Mouse (Mus musculus) T-cell, adult 2 months (primary cell): ENCODE measurements around the gene Fasn.
"Not testable (repeated sequence)": the region's sequence is repeated elsewhere in the genome, so short reads cannot be mapped to it uniquely, and the experiment has no call there.

ENCODE experiments used
- DNase-seq: peaks from one replicate; pipeline ENCODE4 v3.0.0; 2022; ENCODE audit warnings: low spot score

The Fasn gene

DNA sequence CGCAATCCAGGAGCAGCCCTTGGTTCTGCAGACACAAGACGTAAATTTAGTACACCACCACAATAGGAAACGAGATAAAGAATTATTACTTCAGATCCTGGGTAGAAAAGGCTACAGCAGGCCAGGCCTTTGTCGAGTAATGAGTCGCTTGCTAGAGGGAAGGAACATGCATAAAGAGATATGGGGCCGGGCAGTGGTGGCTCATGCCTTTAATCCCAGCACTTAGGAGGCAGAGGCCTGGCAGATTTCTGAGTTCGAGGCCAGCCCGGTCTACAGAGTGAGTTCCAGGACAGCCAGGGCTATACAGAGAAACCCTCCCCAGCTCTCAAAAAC lies 27.8 kb downstream of the Fasn start:
- DNase-seq, result no peak

DNA sequence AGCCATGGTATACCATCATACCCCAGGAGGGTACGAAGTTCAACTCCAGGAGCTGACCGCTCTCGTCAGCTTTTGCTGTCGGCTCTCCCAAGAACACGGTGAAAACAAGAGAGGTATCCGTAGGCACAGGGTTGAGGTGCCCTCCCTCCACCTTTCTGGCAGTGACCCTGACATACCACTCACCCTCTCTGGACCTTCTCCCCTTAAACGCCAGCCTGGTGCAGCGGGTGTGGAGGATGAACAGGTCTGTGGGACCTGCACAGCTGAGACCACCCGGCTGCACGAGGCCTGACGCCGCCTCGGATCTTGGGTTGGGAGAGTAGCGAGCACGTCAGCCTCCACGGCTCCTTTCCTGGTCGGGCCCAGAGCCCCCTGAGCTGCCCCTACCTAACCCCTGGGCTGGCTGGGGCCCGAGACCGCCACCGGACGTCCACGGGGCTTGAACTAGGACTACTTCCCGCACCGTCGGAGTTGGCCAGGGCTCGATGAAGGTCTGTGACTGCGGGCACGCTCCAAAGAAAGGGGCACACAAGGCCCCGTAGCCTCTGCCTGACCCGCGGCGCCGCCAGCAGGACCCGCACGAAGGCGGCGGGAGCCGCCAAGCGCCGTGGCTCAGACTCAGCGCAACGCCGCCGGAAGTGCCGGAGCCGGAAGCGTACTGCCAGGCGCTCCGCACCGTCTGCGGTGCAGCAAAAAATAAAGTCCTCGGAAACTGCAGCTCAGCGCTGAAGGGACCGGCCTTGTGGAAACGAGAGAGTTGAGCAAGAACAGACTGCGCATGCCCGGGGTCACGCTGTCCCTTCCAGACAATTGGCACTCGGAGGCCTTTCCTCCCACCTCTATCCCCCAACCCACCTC lies 28.4 kb downstream of the Fasn start, which contains the start of gene Dus1l:
Gene Dus1l (minus strand): TSS at position 648 of the 858 bp plus-strand sequence.
- peak; percentile 94 for DNase-seq

DNA sequence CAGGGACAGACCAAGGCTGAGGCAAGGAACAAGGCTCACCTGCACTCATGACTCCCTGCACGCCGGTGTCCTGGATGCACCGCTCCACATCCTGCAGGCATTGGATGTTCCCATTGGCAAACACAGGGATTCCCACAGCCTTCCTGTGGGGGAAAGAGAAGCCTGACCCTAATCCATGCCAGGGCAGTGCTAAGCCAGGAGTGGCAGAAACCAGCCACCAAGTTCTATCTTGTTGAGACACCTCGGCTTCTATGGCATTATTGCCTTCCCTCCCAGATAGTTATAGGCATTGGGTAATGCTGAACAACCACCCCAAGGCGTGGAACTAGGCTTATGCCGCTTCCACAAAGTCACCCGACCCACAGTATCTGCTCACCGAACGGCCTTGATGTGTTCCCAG lies 31.7 kb downstream of the Fasn start:
- no peak for DNase-seq

DNA sequence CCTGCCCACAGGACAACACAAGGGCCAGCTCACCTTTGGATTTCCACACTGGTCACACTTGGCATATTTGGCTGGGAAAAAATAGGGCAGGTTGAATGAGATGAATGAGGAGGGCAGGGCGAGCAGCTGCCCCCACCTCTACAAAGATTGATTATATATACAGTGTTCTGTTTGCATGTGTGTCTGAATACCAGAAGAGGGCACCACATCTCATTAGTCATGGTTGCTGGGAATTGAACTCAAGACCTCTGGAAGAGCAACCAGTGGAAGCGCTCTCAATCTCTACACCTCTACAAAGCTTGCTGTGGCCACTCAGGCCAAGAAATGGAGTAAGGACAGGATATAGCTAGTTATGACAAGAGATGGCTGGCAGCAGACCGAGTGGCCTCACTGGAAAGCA lies 34.5 kb downstream of the Fasn start:
- DNase-seq, result no peak

DNA sequence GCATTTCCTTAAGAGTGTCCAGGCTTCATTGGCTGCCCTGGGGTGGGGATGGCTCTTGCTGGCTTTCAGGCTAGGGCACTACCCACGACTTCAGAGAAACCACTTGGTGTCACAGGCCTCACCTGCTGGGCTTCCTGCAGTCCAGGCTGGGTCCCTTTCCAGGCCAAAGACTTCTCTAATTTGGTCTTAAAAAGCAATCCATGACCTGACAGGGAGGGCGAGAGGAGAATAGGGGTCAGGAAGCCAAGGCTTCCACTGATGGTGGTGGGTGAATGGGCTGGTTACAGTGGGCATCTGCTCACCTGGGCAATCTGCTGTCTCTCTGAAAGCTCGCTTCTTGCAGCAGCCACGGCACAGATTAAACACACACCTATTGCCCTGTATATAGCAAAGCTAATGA lies 35.0 kb downstream of the Fasn start:
- no peak for DNase-seq

DNA sequence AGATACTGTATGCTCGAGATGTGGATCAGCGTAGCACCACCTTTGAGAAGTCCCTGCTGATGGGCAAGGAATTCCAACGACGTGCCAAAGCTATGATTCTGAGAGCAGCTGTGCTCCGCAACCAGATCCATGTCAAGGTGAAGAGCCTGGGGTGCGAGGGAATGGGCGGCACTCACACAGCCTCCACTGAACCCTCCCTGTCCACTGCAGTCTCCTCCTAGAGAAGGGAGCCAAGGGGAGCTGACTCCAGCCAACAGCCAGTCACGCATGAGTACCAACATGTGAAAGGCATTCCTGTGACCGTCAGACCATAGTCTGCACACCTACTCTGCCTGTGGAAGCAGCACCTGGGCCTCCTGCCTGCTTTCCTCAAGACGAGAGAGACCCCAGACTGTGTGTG lies 35.9 kb downstream of the Fasn start:
- not testable (repeated sequence) for DNase-seq

DNA sequence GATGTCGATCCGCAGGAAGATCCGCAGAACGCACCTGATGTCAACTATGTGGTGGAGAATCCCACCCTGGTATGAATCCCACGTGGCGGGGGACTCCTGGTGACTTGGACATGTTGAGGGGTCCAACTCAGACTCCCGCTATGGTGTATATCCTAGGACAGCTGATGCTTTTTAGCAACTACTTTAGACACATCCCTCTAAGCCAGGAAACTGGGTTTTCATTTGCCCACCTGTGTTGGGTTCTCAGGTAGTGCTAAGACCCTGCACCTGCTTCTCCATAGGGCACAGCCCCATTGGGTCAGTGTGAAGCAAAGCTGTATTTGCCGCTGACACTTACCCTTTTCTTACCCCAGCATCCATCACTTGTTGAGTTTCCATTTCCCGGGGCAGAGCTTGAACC lies 39.2 kb downstream of the Fasn start:
- no peak for DNase-seq

DNA sequence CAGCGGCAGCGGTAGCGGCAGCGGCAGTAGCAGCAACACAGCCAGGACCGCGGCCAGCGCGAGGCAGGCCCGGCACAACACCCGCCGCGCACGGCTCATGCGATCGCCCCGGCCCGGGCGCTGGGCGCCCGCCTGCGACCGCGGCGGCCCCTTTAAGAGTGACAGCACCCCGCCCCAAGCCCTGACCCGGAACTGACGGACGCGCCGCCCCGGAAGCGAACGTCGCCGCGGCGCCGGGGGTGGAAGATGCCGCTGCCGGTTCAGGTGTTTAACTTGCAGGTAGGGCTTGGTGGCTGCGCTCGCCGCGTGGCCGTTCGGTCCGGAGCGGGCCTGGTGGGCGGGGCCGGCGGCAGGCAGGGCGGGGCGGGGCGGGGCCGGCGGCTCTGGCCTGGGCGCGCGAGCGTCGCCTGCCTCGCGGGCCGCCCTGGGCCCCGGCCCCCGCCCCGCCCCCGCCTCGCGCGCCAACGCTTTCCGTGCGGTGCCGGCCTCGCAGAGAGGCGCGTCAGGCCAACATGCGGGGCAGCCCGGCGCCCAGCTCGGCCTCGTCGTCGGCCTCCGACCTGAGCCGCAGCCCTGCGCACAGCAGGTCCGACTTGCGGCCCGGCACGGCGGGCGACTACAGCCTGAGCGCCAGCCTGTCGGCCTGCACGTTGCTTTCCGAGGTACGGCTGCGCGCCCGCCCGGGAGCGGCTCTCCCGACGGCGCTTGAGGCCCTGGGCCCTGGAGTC lies 40.1 kb downstream of the Fasn start, which contains the start of the genes Rfng and Gps1:
Gene Rfng (minus strand): TSS at position 144 of the 728 bp plus-strand sequence.
Gene Gps1 (plus strand): TSS at position 209 of the 728 bp plus-strand sequence.
- peak; percentile 79 for DNase-seq

DNA sequence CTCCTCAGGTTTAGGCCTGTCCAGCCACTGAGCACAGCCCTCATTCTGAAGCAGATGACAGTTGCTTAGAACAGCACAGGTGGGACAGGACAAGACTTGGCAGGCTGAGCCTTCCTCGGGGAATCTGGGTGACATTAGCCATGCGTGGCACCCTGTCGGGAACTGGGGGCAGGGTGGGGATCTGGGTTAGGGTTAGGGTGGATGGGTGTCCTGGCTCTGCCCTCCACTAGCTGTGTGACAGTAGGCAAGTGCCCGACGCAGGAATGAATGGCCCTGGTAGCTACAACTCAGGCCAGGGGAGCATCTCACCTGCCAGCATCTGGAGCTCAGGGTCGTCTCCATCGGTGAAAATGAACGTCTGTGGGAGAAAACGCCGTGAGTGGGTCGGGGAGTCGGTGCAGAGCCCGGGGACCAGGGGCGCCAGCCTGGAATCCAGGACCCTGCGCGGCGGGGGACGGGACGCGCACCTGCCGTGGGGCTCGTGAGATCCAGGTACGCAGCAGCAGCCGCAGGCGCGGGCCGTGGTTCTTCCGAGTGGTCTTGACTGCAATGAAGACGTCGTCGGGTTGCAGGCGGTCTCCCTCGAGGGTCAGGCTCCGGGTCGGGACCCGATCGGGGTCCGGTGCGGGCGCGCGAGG lies 40.8 kb downstream of the Fasn start:
- DNase-seq, result no peak

DNA sequence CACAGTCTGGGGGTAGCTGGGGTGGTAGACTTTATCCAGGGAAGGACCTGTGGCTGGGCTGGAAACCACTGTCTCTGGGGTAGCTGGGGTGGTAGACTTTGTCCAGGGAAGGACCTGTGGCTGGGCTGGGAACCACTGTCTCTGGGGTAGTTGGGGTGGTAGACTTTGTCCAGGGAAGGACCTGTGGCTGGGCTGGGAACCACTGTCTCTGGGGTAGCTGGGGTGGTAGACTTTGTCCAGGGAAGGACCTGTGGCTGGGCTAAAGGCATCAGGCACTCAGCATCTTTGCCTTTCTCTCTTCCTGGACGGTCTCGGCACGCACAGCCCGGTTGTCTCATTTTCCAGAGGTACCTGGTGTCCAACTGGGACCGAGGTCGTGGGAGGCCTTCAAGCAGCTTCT lies 43.0 kb downstream of the Fasn start:
- not testable (repeated sequence) for DNase-seq

DNA sequence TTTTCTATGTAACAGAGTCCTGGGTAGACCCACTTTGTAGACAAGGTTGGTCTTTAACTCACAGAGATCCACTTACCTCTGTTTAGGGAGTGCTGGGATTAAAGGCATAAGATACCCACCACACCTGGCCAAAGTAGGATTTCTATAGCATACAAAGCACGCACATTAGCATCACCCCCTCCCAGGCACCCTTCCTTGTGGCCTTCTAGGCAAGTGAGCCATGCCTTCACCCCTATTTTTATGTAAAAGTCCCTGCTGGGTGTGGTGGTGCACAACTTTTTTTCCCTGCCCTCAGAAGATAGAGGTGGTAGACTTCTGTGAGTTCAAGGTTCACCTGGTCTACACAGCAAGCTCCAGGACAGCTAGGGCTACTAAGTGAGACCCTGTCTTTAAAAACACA lies 44.5 kb downstream of the Fasn start:
- no peak for DNase-seq

DNA sequence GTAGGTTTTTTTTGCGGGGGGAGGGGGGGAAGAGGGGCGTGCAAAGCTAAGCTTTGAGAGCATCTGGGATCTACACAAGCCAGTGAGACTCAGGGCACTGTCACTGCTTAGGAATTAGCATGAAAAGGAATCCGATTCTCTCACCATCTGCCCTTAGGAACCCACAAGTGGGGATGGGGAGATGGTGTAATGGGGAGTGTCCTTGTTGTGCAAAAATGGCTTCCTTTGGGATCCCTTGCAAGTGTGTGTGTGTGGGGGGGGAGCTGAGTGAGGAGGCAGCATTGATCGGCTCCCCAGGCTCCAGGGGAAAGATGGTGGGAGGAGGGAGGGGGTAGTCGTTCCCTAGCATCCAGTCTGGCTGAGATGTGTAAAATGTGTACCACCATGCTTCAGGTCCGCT lies 47.2 kb downstream of the Fasn start:
- DNase-seq, result no peak

DNA sequence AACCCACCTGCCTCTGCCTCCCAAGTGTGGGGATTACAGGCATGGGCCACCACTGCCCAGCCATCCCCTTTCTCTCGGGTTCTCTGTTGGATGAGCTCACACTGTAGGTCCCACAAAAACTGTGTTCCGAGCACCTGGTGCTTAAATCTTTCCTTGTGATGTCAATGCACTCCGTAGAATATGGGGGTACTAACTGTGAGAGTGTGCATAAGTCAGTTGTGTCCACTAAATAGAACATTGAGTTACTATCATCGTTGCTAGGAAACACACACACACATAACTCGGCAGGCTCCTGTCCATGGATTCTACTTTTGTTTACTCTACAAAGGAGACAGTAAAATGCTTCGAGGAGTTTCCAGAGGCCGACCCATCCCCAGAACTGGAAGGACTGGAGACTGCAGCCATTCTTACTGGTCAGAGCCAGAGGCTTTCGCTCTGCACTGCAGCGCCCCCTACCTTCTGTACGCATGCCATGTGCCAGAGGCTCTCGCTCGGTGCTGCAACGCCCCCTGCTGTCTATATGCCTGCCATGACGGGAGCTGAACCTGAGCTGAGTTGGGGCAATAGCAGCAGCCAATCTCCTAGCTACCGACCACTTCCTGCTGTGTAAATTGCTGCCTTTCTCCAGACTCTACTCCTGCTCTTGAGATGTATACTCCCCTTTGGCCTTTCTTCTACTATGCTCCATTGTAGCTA lies 48.4 kb downstream of the Fasn start:
- DNase-seq, result peak; percentile 93

DNA sequence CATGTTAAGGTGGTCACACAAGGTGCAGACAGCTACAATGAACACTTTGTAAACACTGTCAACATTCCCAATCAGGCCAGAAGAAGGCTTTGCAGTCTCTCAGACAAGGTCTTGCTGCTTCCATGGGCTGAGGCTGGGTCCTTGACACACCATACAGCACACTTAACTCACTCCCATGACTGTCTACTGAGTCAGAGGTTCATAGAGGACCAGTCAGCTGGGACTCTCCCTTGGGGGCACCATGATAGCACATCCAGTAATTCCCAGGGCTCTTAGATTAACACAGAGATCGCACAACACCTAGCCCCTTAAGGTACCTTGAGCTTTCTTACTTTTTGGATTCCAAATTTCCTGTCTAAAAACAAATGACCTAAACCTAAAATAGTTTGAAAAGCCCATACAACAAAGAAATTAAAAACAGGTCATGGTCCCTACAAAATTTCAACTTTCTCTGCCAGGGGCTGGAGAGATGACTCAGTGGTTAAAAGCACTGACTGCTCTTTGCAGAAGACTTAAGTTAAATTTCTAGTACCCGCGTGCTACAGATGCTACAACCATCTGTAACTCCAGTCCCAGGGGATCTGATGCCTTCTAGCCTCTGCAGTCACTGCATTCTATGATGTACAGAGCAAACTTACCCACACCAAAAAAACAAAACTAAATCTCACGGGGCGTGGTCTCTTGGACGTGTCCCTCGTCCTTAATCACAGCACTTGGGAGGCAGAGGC lies 50.7 kb downstream of the Fasn start:
- DNase-seq, result no peak

DNA sequence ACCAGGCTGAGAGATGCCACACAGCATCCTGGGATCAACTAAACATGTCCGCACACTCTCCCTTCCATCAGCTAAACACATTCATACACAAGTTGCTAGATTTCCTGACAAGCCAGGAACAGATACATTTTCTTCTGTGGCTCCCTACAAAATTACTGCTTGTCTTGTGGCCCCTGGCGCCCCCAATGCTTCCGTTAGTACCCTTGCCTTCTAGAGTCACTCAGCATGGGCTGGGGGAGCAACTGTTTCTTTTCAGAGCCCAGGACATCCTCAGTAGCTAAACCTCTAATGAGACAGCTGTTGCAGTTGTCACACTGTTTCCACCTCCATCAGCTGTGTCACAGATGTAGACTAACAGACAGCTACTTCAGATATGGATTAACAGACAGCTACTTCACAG lies 51.6 kb downstream of the Fasn start:
- no peak for DNase-seq

DNA sequence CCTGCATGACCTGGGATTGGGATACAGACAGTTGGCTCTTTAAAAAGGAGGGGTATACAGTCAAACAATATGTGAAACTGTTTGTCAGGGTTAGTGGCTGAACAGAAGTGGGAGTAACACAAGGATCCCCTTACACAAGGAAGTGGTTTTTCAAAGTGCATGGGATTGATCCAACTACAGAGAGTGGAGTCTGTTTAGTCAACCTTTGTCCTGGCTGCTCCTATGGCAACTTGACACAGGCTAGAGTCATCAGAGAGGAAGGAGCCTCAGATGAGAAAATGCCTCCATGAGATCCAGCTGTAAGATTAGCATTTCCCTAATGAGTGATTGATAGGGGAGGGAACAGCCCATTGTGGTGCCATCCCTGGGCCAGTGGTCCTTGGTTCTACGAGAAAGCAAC lies 56.1 kb downstream of the Fasn start:
- DNase-seq, result no peak

DNA sequence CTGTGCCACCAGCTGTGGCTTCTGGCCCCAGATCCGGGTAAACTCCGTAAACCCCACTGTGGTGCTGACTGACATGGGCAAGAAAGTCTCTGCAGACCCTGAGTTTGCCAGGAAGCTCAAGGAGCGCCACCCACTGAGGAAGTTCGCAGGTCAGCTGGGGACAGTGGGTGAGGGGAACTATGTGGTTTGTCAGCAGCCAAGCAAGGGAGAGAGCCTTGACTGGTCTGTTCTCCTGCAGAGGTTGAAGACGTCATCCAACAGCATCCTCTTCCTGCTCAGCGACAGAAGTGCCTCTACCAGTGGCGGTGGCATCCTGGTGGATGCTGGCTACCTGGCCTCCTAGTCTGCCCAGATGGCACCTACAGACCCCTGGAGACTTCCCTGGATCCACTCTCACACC lies 57.3 kb downstream of the Fasn start:
- not testable (repeated sequence) for DNase-seq

DNA sequence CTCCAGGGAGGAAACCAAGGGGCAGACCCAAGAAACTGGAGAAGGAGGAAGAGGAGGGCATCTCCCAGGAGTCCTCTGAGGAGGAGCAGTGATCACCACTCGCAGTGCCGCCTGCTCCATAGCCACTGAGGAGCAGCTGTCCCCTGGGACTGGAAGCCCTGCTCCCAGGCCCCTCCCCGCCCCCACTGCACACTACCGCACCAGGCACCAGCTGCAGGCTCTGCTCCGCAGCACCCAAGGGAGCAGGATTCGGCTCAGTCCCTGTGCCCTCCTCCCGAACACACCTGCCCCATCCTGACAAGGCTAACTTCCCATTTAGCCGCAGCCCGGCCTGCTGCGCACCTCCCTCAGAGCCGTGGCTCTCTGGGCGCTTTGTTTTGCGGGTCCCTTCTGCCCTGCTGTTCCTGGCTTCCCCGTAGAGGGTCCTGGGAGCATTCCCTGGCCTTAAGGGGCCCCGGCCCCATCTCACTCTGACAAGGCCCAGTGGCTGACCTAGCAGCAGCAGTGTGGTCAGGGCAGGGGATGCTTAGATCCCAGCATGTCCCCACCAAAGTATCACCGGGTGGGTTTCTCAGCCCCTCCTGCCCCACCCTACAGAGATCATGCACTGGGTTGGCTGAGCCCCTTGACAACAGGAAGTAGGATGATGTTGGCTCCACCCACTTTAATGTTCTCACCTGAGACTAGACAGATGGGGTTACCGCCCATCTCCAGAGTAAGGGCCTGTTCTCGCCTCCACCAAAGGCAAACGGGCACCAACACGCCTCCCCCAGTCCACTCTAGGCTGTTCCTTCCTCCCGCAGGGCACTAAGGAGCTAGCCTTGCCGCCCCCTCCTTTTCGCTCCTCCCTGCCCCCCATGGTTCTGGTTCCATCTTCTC lies 61.0 kb downstream of the Fasn start:
- not testable (repeated sequence) for DNase-seq

DNA sequence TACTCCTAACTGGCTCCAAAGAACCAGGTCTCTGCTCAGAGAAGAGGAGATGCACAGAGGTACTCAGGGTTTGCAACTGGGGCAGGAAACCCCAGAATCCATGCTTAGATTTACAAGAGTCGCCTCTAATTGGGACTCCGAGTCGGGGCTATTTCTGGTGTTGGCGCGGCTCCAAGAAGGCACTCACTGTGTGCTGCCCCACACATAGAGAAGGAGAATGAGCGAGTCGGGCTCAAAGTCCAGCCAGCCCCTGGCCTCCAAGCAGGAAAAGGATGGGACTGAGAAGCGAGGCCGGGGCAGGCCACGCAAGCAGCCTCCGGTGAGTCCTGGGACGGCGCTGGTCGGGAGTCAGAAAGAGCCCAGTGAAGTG lies 61.7 kb downstream of the Fasn start, which contains the start of gene Hmga1b:
Gene Hmga1b (plus strand): TSS at position 123 of the 370 bp plus-strand sequence.
- not testable (repeated sequence) for DNase-seq
